Mouse (Mus musculus) lung, embryonic 14.5 days (tissue): Measurements from ENCODE around the gene Tbpl1. TPM values are rescaled to one million over a fixed set of nuclear protein-coding genes. Genes with fewer than 3 reads are reported as not detected.
A peak's percentile ranks its signal among the peaks of the same experiment; 100 is the strongest.

ENCODE experiments used
- ATAC-seq: fragments of 200-750 bp; cut with Nextera tagmentation; 2 replicates; pipeline ENCODE4 v1.8.0; 2017; ENCODE audit warnings: mild to moderate bottlenecking, moderate TSS enrichment, moderate library complexity; ENCODE audit not compliant: insufficient read depth
- DNase-seq: peaks from one replicate; pipeline ENCODE4 v3.0.0-alpha.2; 2015
- H3K27ac ChIP-seq: fragments of 300-500 bp; sonication (generic); 2 replicates; pipeline ENCODE4 v1.5.1; 2014; ENCODE audit warnings: low read depth, mild to moderate bottlenecking, moderate library complexity
- H3K27me3 ChIP-seq: fragments of 300-500 bp; sonication (generic); 2 replicates; pipeline ENCODE4 v1.6.1; 2014; ENCODE audit warnings: low read length, control low read depth; ENCODE audit not compliant: insufficient read depth
- H3K36me3 ChIP-seq: fragments of 300-500 bp; sonication (generic); 2 replicates; pipeline ENCODE4 v1.6.1; 2014; ENCODE audit warnings: control low read depth; ENCODE audit not compliant: insufficient read depth
- H3K4me1 ChIP-seq: fragments of 300-500 bp; sonication (generic); 2 replicates; pipeline ENCODE4 v1.6.1; 2014; ENCODE audit warnings: antibody characterized with exemption, control low read depth; ENCODE audit not compliant: insufficient read depth
- H3K4me2 ChIP-seq: fragments of 300-500 bp; sonication (generic); 2 replicates; pipeline ENCODE4 v1.6.1; 2014; ENCODE audit warnings: mild to moderate bottlenecking
- H3K4me3 ChIP-seq: fragments of 300-500 bp; sonication (generic); 2 replicates; pipeline ENCODE4 v1.5.1; 2014; ENCODE audit warnings: low read depth, low read length
- H3K9ac ChIP-seq: fragments of 300-500 bp; sonication (generic); 2 replicates; pipeline ENCODE4 v1.6.1; 2014
- H3K9me3 ChIP-seq: fragments of 300-500 bp; sonication (generic); 2 replicates; pipeline ENCODE4 v1.6.1; 2016; ENCODE audit warnings: low read depth, low read length, control low read depth
- CTCF ChIP-seq: IDR thresholded peaks from 2 replicates; pipeline ENCODE4 v1.5.1; 2016; ENCODE audit warnings: antibody characterized with exemption, low read depth
- WGBS: fragments of 180-500 bp; shearing (Covaris S2); extraction: QIAGEN DNeasy Blood & Tissue Kit; methylation state at CpG from one replicate; pipeline ENCODE4 v1.1.7; 2014; 5-methylcytosine and 5-hydroxymethylcytosine counted together
- polyA plus RNA-seq: library from polyadenylated mRNA; unstranded; fragments of >200 nt; fragmentation: Nextera tagmentation; extraction: Ambion mirVana; gene quantifications from 2 replicates; pipeline ENCODE4 v1.2.1, GENCODE M21; 2014

Gene Tbpl1
- polyA plus RNA-seq, 1 experiment from 2014 or later, result 63.5 TPM

- TF ChIP-seq CTCF, result no peak
- H3K4me3 ChIP-seq, result no peak overlapping the region
- DNase-seq (no peak), ATAC-seq (no peak)
- no peaks in the 10 kb centered on the region for H3K27me3 ChIP-seq
- H3K4me2 ChIP-seq, result no peak overlapping the region
- H3K9me3 ChIP-seq, result no peaks in the 10 kb centered on the region
- no peaks in the 10 kb centered on the region for H3K4me1 ChIP-seq
- H3K9ac ChIP-seq, result no peak overlapping the region
- 0 out of 2 replicates have a peak, but pooled peaks cover 6% of the 10 kb centered on the region for H3K36me3 ChIP-seq
- no peak overlapping the region for H3K27ac ChIP-seq
- WGBS, result 62% methylated on average over 7 of the region's 7 CpGs
Observed at GRCm38 (mm10) chr10:22696864-22697263, 34.9 kb downstream of the Tbpl1 start.

- no peak for DNase-seq
Observed at GRCm38 (mm10) chr10:22696236-22696635, 35.5 kb downstream of the Tbpl1 start.

GRCm38 (mm10) chr10:22675848-22676630 is 55.7 kb downstream of the Tbpl1 start:
- H3K4me1 ChIP-seq, result no peaks in the 10 kb centered on the region
- no peak overlapping the region for H3K4me2 ChIP-seq
- H3K27me3 ChIP-seq, result no peaks in the 10 kb centered on the region
- DNase-seq (no peak), ATAC-seq (no peak)
- H3K4me3 ChIP-seq, result no peak overlapping the region
- H3K27ac ChIP-seq, result no peak overlapping the region
- TF ChIP-seq CTCF, result no peak
- no peaks in the 10 kb centered on the region for H3K9me3 ChIP-seq
- H3K36me3 ChIP-seq, result no peaks in the 10 kb centered on the region
- WGBS, result 78% methylated on average over 13 of the region's 13 CpGs
- H3K9ac ChIP-seq, result no peak overlapping the region

More at GRCm38 (mm10) chr10:22696236-22696635, 35.5 kb downstream of the Tbpl1 start:
- Histone ChIP-seq H3K9me3 (no peaks in the 10 kb centered on the region), H3K36me3 (0 out of 2 replicates have a peak, but pooled peaks cover 3% of the 10 kb centered on the region), H3K4me2 (no peak overlapping the region), H3K4me3 (no peak overlapping the region), H3K4me1 (no peaks in the 10 kb centered on the region), H3K9ac (no peak overlapping the region), H3K27me3 (no peaks in the 10 kb centered on the region), H3K27ac (no peak overlapping the region)
- peak; percentile 22; the same call in 1 of the 2 replicates for ATAC-seq
- 77% methylated on average over 9 of the region's 9 CpGs for WGBS
- peak; percentile 36; the same call in 1 of the 2 replicates for TF ChIP-seq CTCF

- no peak for ATAC-seq
- Histone ChIP-seq H3K27ac (no peak overlapping the region), H3K9ac (no peak overlapping the region), H3K36me3 (no peaks in the 10 kb centered on the region), H3K4me3 (no peak overlapping the region), H3K4me2 (no peak overlapping the region), H3K9me3 (no peaks in the 10 kb centered on the region), H3K27me3 (no peaks in the 10 kb centered on the region), H3K4me1 (no peaks in the 10 kb centered on the region)
- no peak for TF ChIP-seq CTCF
- DNase-seq, result no peak
- 86% methylated on average over 8 of the region's 8 CpGs for WGBS
Observed at GRCm38 (mm10) chr10:22674176-22674575, 57.6 kb downstream of the Tbpl1 start.

GRCm38 (mm10) chr10:22668509-22668908 is 63.2 kb downstream of the Tbpl1 start:
- WGBS, result 74% methylated on average over 13 of the region's 13 CpGs
- Histone ChIP-seq H3K27me3 (no peaks in the 10 kb centered on the region), H3K4me2 (no peak overlapping the region), H3K36me3 (no peaks in the 10 kb centered on the region), H3K9ac (no peak overlapping the region), H3K9me3 (no peaks in the 10 kb centered on the region), H3K4me1 (no peaks in the 10 kb centered on the region), H3K27ac (no peak overlapping the region), H3K4me3 (no peak overlapping the region)
- DNase-seq (no peak), ATAC-seq (no peak)
- no peak for TF ChIP-seq CTCF

GRCm38 (mm10) chr10:22660286-22661000 is 71.3 kb downstream of the Tbpl1 start:
- 81% methylated on average over 5 of the region's 5 CpGs for WGBS
- TF ChIP-seq CTCF, result no peak
- Histone ChIP-seq H3K27me3 (no peaks in the 10 kb centered on the region), H3K4me3 (no peak overlapping the region), H3K9me3 (no peaks in the 10 kb centered on the region), H3K27ac (no peak overlapping the region), H3K4me2 (no peak overlapping the region), H3K4me1 (peaks cover 8% of the 10 kb centered on the region), H3K36me3 (no peaks in the 10 kb centered on the region), H3K9ac (no peak overlapping the region)
- ATAC-seq, result no peak
- DNase-seq, result no peak

- H3K9ac ChIP-seq, result no peak overlapping the region
- H3K27ac ChIP-seq, result peak overlapping the region; percentile 63; the same call in 1 of the 2 replicates
- H3K27me3 ChIP-seq, result no peaks in the 10 kb centered on the region
- TF ChIP-seq CTCF, result no peak
- no peak for DNase-seq
- H3K36me3 ChIP-seq, result no peaks in the 10 kb centered on the region
- no peak for ATAC-seq
- H3K4me3 ChIP-seq, result no peak overlapping the region
- WGBS, result 81% methylated on average over 10 of the region's 10 CpGs
- H3K4me1 ChIP-seq, result peaks cover 8% of the 10 kb centered on the region
- H3K9me3 ChIP-seq, result no peaks in the 10 kb centered on the region
- no peak overlapping the region for H3K4me2 ChIP-seq
Observed at GRCm38 (mm10) chr10:22659386-22659725, 72.4 kb downstream of the Tbpl1 start.
